ENCODE assay signal across 12 mouse cellular contexts in the genomic region with DNA sequence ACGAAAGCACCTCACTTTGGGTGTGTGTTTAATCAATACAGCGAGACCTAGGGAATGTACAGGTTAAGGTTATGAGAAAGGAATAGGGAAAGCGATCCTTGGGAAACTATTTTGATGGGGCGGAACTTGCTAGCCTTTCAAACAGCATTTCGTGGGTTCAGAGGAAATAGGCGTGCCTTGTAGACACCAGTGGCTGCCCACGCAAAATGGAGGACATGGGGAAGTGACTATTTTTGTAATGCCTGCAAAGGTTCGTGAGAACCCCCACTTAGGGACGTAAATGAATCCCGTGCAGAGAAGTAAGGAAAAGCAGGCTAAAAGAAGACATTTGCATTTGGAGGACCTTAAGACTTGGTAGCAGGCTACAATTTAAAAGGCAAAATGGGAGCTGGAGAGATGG.
DNase-seq lines count a peak whose midpoint lies in the region; ATAC-seq lines count a peak whose summit lies in the region.
"Had no signal": no experiment of that assay in that cellular context is flagged by ENCODE, and none has a peak within 500 bp of the region (broad histone marks: within the 10 kb centered on the region; RNA-seq: fewer than 3 reads in every experiment).

No protein-coding gene starts in this region.

- H3K9ac ChIP-seq in kidney, embryonic 16.5 days (replicated peaks; ENCODE audit: low read length), result no peak overlapping the region
- H3K9ac ChIP-seq in embryonic facial prominence, embryonic 12.5 days, result no peak overlapping the region
- peak overlapping the region; percentile 42; the same call in 1 of the 2 replicates for H3K9ac ChIP-seq in hindbrain, embryonic 16.5 days (ENCODE audit: low read depth, low read length)
- H3K9ac ChIP-seq: forebrain, embryonic 13.5 days; liver, embryonic 13.5 days had no signal

- no peaks in the 10 kb centered on the region for H3K36me3 ChIP-seq in kidney, embryonic 16.5 days (ENCODE audit: insufficient read depth, low read length)
- H3K36me3 ChIP-seq in embryonic facial prominence, embryonic 12.5 days, result no peaks in the 10 kb centered on the region
- no peaks in the 10 kb centered on the region for H3K36me3 ChIP-seq in hindbrain, embryonic 16.5 days (ENCODE audit: control insufficient read depth, insufficient read depth, low read length)
- H3K36me3 ChIP-seq: liver, embryonic 13.5 days had no signal

- WGBS in kidney, embryonic 16.5 days, result 67% methylated on average over 10 of the region's 10 CpGs
- WGBS in embryonic facial prominence, embryonic 12.5 days, result 76% methylated on average over 10 of the region's 10 CpGs
- 84% methylated on average over 10 of the region's 10 CpGs for WGBS in hindbrain, embryonic 16.5 days

- no peaks in the 10 kb centered on the region for H3K4me1 ChIP-seq in kidney, embryonic 16.5 days (ENCODE audit: insufficient read depth, low read length)
- 0 out of 2 replicates have a peak, but pooled peaks cover 3% of the 10 kb centered on the region for H3K4me1 ChIP-seq in embryonic facial prominence, embryonic 12.5 days
- no peaks in the 10 kb centered on the region; the same call in 1 of the 2 replicates for H3K4me1 ChIP-seq in hindbrain, embryonic 16.5 days (ENCODE audit: control insufficient read depth, insufficient read depth, low read depth, low read length)
- H3K4me1 ChIP-seq: forebrain, embryonic 13.5 days; liver, embryonic 13.5 days had no signal

- no peak for DNase-seq in kidney, adult 9 months
- peak; percentile 22 for DNase-seq in naive thymus-derived CD4-positive, alpha-beta T cell, adult 2 months (ENCODE audit: low read depth)
- no peak for DNase-seq in adrenal gland, adult 8-10 months
- no peak for DNase-seq in spleen, postnatal 10 days (ENCODE audit: low spot score in 2 of 2)
- no peak for DNase-seq in lung, postnatal 14 days
- DNase-seq: heart, adult 2 months; liver, embryonic 13.5 days; thymus, adult 2 months had no signal

- no peak overlapping the region for H3K27ac ChIP-seq in kidney, embryonic 16.5 days (ENCODE audit: low read length)
- no peak overlapping the region for H3K27ac ChIP-seq in embryonic facial prominence, embryonic 12.5 days
- no peak overlapping the region for H3K27ac ChIP-seq in hindbrain, embryonic 16.5 days (ENCODE audit: low read depth, low read length)
- H3K27ac ChIP-seq: forebrain, embryonic 13.5 days; heart, adult 2 months; liver, embryonic 13.5 days had no signal

- no peak for ATAC-seq in kidney, embryonic 16.5 days (ENCODE audit: low FRiP score, low TSS enrichment)
- ATAC-seq in embryonic facial prominence, embryonic 12.5 days (ENCODE audit: insufficient number of reproducible peaks, insufficient read depth, low FRiP score, low TSS enrichment), result no peak
- no peak for ATAC-seq in hindbrain, embryonic 16.5 days

- peak overlapping the region; percentile 20; the same call in 1 of the 2 replicates for H3K4me2 ChIP-seq in kidney, embryonic 16.5 days (replicated peaks; ENCODE audit: low read depth, low read length)
- H3K4me2 ChIP-seq in embryonic facial prominence, embryonic 12.5 days (replicated peaks), result peak overlapping the region; percentile 19
- H3K4me2 ChIP-seq in hindbrain, embryonic 16.5 days (ENCODE audit: low read length), result peak overlapping the region; percentile 38
- H3K4me2 ChIP-seq: forebrain, embryonic 13.5 days; liver, embryonic 13.5 days had no signal

- no peaks in the 10 kb centered on the region for H3K27me3 ChIP-seq in kidney, embryonic 16.5 days (ENCODE audit: insufficient read depth, low read length)
- no peaks in the 10 kb centered on the region for H3K27me3 ChIP-seq in embryonic facial prominence, embryonic 12.5 days
- H3K27me3 ChIP-seq in hindbrain, embryonic 16.5 days (replicated peaks; ENCODE audit: control insufficient read depth, insufficient read depth, low read length), result no peaks in the 10 kb centered on the region
- H3K27me3 ChIP-seq: forebrain, embryonic 13.5 days; liver, embryonic 13.5 days had no signal

- H3K9me3 ChIP-seq in kidney, embryonic 16.5 days (ENCODE audit: low read length), result no peaks in the 10 kb centered on the region
- H3K9me3 ChIP-seq in embryonic facial prominence, embryonic 12.5 days, result no peaks in the 10 kb centered on the region
- no peaks in the 10 kb centered on the region for H3K9me3 ChIP-seq in hindbrain, embryonic 16.5 days (ENCODE audit: control insufficient read depth, low read length)
- H3K9me3 ChIP-seq: forebrain, embryonic 13.5 days; liver, embryonic 13.5 days had no signal

- H3K4me3 ChIP-seq in kidney, embryonic 16.5 days (ENCODE audit: low read length), result no peak overlapping the region
- H3K4me3 ChIP-seq in embryonic facial prominence, embryonic 12.5 days, result no peak overlapping the region
- H3K4me3 ChIP-seq in hindbrain, embryonic 16.5 days (ENCODE audit: low read length), result no peak overlapping the region
- H3K4me3 ChIP-seq: forebrain, embryonic 13.5 days; heart, adult 2 months; liver, embryonic 13.5 days had no signal
